In the genomic region with DNA sequence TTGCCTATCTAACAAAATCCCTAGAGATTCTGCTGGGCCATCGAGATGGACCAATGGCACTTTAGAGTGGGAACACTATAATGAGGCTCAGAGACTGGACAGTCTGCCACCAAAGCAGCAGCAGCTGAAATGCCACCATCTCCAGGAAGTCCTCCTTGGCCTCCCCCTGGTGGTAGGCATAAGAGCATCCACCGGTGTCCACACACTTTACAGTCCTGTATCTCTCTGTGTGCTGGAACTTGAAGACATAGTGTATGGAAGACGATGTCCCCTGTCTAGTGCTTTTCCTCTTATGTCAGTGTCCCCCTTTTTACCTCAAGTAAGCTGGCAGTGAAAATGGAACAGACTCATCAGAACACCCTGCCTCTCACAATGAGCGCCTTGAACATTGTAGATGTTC, we compare ENCODE assay signal across 9 mouse cellular contexts. TPM values are rescaled to one million over a fixed set of nuclear protein-coding genes. Genes with fewer than 3 reads are reported as not detected.
DNase-seq lines count a peak whose midpoint lies in the region; ATAC-seq and TF ChIP-seq lines count a peak whose summit lies in the region.
"Had no signal": no experiment of that assay in that cellular context is flagged by ENCODE, and none has a peak within 500 bp of the region (broad histone marks: within the 10 kb centered on the region; RNA-seq: fewer than 3 reads in every experiment).

No protein-coding gene starts in this region.

- no peak for TF ChIP-seq POLR2A in MEL (IDR thresholded peaks at IDR 0.05; ENCODE audit: control insufficient read depth in 1 of 2, insufficient read depth in 1 of 2, low read depth in 1 of 2, low read length in 2 of 2, poor library complexity in 1 of 2)

- DNase-seq in heart, adult 18-20 months = no peak
- peak; percentile 75 for DNase-seq in MEL (ENCODE audit: low read depth, low spot score)
- peak; percentile 39 to 74 for DNase-seq in spleen, postnatal 10 days (ENCODE audit: low spot score in 2 of 2)
- no peak for DNase-seq in gastrocnemius, postnatal 25 days
- no peak for DNase-seq in embryonic facial prominence, embryonic 10.5 days (ENCODE audit: low spot score)
- no peak for DNase-seq in adrenal gland, adult (ENCODE audit: inconsistent age in 2 of 2, low spot score in 1 of 2)

- H3K9me3 ChIP-seq in heart, embryonic 16.5 days (replicated peaks; ENCODE audit: control insufficient read depth, low read length) = no peaks in the 10 kb centered on the region
- no peaks in the 10 kb centered on the region for H3K9me3 ChIP-seq in MEL (replicated peaks; ENCODE audit: insufficient read depth, low read length)
- no peaks in the 10 kb centered on the region for H3K9me3 ChIP-seq in intestine, postnatal 0 days (ENCODE audit: control insufficient read depth)
- no peaks in the 10 kb centered on the region for H3K9me3 ChIP-seq in embryonic facial prominence, embryonic 10.5 days
- H3K9me3 ChIP-seq: hindbrain, embryonic 15.5 days had no signal

- no peak overlapping the region for H3K27ac ChIP-seq in heart, embryonic 16.5 days (ENCODE audit: low read length)
- peak overlapping the region; percentile 90 for H3K27ac ChIP-seq in MEL (ENCODE audit: control insufficient read depth, low read depth, low read length)
- H3K27ac ChIP-seq in intestine, postnatal 0 days (ENCODE audit: low read depth, low read length) = no peak overlapping the region
- no peak overlapping the region for H3K27ac ChIP-seq in embryonic facial prominence, embryonic 10.5 days (replicated peaks)
- H3K27ac ChIP-seq: hindbrain, embryonic 15.5 days had no signal

- no peak overlapping the region for H3K9ac ChIP-seq in heart, embryonic 16.5 days (ENCODE audit: low read length)
- H3K9ac ChIP-seq in MEL (ENCODE audit: control insufficient read depth, low read depth, low read length, poor library complexity, severe bottlenecking) = peak overlapping the region; percentile 53
- no peak overlapping the region for H3K9ac ChIP-seq in intestine, postnatal 0 days (ENCODE audit: low read depth, low read length)
- H3K9ac ChIP-seq: hindbrain, embryonic 15.5 days had no signal

- no peaks in the 10 kb centered on the region for H3K36me3 ChIP-seq in heart, embryonic 16.5 days (ENCODE audit: control insufficient read depth, insufficient read depth)
- peaks cover 0 to 23% of the 10 kb centered on the region in 2 experiments; a peak in 2 of 4 replicates for H3K36me3 ChIP-seq in MEL (ENCODE audit: control insufficient read depth in 1 of 2, insufficient read depth in 2 of 2, low read length in 2 of 2)
- no peaks in the 10 kb centered on the region; the same call in 1 of the 2 replicates for H3K36me3 ChIP-seq in intestine, postnatal 0 days (ENCODE audit: control insufficient read depth, insufficient read depth)
- H3K36me3 ChIP-seq in embryonic facial prominence, embryonic 10.5 days (replicated peaks) = no peaks in the 10 kb centered on the region
- H3K36me3 ChIP-seq: hindbrain, embryonic 15.5 days had no signal

- WGBS in heart, embryonic 16.5 days = 78% methylated on average over 4 of the region's 4 CpGs
- WGBS in intestine, postnatal 0 days = 74% methylated on average over 4 of the region's 4 CpGs
- 83% methylated on average over 4 of the region's 4 CpGs for WGBS in embryonic facial prominence, embryonic 10.5 days

- H3K79me2 ChIP-seq in MEL (ENCODE audit: control insufficient read depth, insufficient read depth, low read length, poor library complexity) = no peaks in the 10 kb centered on the region

- TF ChIP-seq EP300 in MEL (IDR thresholded peaks at IDR 0.05; ENCODE audit: low read depth in 1 of 2, low read length in 2 of 2) = no peak

- TF ChIP-seq CTCF in MEL (IDR thresholded peaks at IDR 0.05 in 2 of 3, conservative IDR thresholded peaks at IDR 0.05 in 1 of 3; ENCODE audit: control insufficient read depth in 1 of 3, insufficient read depth in 1 of 3, low read depth in 2 of 3, low read length in 3 of 3, poor library complexity in 1 of 3, severe bottlenecking in 1 of 3) = peak; percentile 46 to 78 (median 58)
- TF ChIP-seq CTCF in intestine, postnatal 0 days (IDR thresholded peaks at IDR 0.05; ENCODE audit: low read depth) = peak; percentile 74

- H3K4me2 ChIP-seq in heart, embryonic 16.5 days (ENCODE audit: low read depth, low read length) = 0 out of 2 replicates have a peak overlapping the region, but pooled peaks have one; percentile 67
- H3K4me2 ChIP-seq in intestine, postnatal 0 days (replicated peaks; ENCODE audit: low read depth) = peak overlapping the region; percentile 78

- ATAC-seq in heart, embryonic 16.5 days (replicated peaks; ENCODE audit: extremely low read depth, insufficient read depth, low FRiP score) = no peak
- ATAC-seq in intestine, postnatal 0 days = no peak

- peak; percentile 9; the same call in 1 of the 2 replicates for TF ChIP-seq RAD21 in MEL (IDR thresholded peaks at IDR 0.05; ENCODE audit: low read depth, low read length)

- no peak overlapping the region for H3K4me3 ChIP-seq in heart, embryonic 16.5 days (ENCODE audit: low read length)
- peak overlapping the region; percentile 18 to 35; a peak in 3 of 4 replicates for H3K4me3 ChIP-seq in MEL (ENCODE audit: control insufficient read depth in 1 of 2, insufficient read depth in 1 of 2, low read depth in 2 of 2, low read length in 2 of 2)
- no peak overlapping the region for H3K4me3 ChIP-seq in intestine, postnatal 0 days (ENCODE audit: low read depth, low read length)
- no peak overlapping the region for H3K4me3 ChIP-seq in embryonic facial prominence, embryonic 10.5 days
- H3K4me3 ChIP-seq: hindbrain, embryonic 15.5 days had no signal

- no peaks in the 10 kb centered on the region for H3K27me3 ChIP-seq in heart, embryonic 16.5 days (ENCODE audit: control insufficient read depth, insufficient read depth, low read length)
- no peaks in the 10 kb centered on the region for H3K27me3 ChIP-seq in MEL (ENCODE audit: control insufficient read depth in 1 of 2, insufficient read depth in 2 of 2, low read length in 2 of 2)
- no peaks in the 10 kb centered on the region for H3K27me3 ChIP-seq in intestine, postnatal 0 days (replicated peaks; ENCODE audit: control insufficient read depth, insufficient read depth, low read length)
- H3K27me3 ChIP-seq in embryonic facial prominence, embryonic 10.5 days (replicated peaks; ENCODE audit: low read depth, poor library complexity, severe bottlenecking) = peaks cover 32% of the 10 kb centered on the region

- peaks cover 15% of the 10 kb centered on the region for H3K4me1 ChIP-seq in heart, embryonic 16.5 days (ENCODE audit: control insufficient read depth, insufficient read depth, low read length)
- peaks cover 4 to 27% of the 10 kb centered on the region in 2 experiments for H3K4me1 ChIP-seq in MEL (ENCODE audit: control insufficient read depth in 1 of 2, insufficient read depth in 2 of 2, low read length in 2 of 2)
- no peaks in the 10 kb centered on the region for H3K4me1 ChIP-seq in intestine, postnatal 0 days (replicated peaks; ENCODE audit: control insufficient read depth, insufficient read depth, low read length)
- H3K4me1 ChIP-seq in embryonic facial prominence, embryonic 10.5 days = peaks cover 29% of the 10 kb centered on the region

TF ChIP-seq in MEL, 35 proteins besides CTCF, POLR2A, EP300 and RAD21:
- TF ChIP-seq SMC3 (IDR thresholded peaks at IDR 0.05; ENCODE audit: low read depth, low read length) = peak; percentile 40
- no peak for TF ChIP-seq UBTF (IDR thresholded peaks at IDR 0.05; ENCODE audit: borderline replicate concordance, insufficient read depth, low read depth, low read length)

RNA-seq across cellular contexts. Expression of a gene that starts 1.0 kb away (rescaled TPM):
- 7.9 and 8.1 TPM in 2 replicates for polyA plus RNA-seq in heart, embryonic 16.5 days (2015; fragmentation: Nextera tagmentation; extraction: Ambion mirVana)
- total RNA-seq in heart, adult 18-20 months (2021) = 10 to 100 TPM; 24.2 to 38.0 TPM
- total RNA-seq in MEL (2012; rRNA removed) = 1.5 and 1.8 TPM in 2 replicates
- polyA plus RNA-seq in MEL (2012; ENCODE audit: insufficient read depth in 1 of 2, insufficient read length in 2 of 2, low read depth in 1 of 2, low replicate concordance in 2 of 2, missing spikeins in 1 of 2) = 1 to 10 TPM in 1 of 2 experiments, not detected in 1; 2.5 TPM
- 7.8 and 7.9 TPM in 2 replicates for polyA plus RNA-seq in intestine, postnatal 0 days (2015; fragmentation: Nextera tagmentation; extraction: Ambion mirVana)
- total RNA-seq in gastrocnemius, postnatal 25 days (2021) = 10 to 100 TPM in 1 of 2 experiments, 1 to 10 TPM in 1; 7.8 to 14.3 TPM
- polyA plus RNA-seq in embryonic facial prominence, embryonic 10.5 days (2016; fragmentation: Nextera tagmentation; extraction: Ambion mirVana) = 1.6 and 2.1 TPM in 2 replicates

Comparison
In these comparisons a context has a peak if more than half of its experiments do, and no peak if none do; other contexts are left out.
1. H3K4me3 ChIP-seq: peak in MEL (2 of 2); none in heart, embryonic 16.5 days (single experiment), intestine, postnatal 0 days (single experiment) and embryonic facial prominence, embryonic 10.5 days (single experiment).
2. DNase-seq: peak in MEL (single experiment) and spleen, postnatal 10 days (2 of 2); none in heart, adult 18-20 months (0 of 2), gastrocnemius, postnatal 25 days (single experiment), embryonic facial prominence, embryonic 10.5 days (single experiment) and adrenal gland, adult (0 of 2).